Mouse (Mus musculus) testis, postnatal 10 days (tissue): ENCODE results near the gene Rtp3.

Experiments
- DNase-seq: peaks from one replicate; pipeline ENCODE4 v3.0.0; 2021; ENCODE audit warnings: low spot score

The Rtp3 gene

GRCm38 (mm10) chr9:110979411-110979810 is 11.0 kb downstream of the Rtp3 start:
- DNase-seq: no peak

- no peak for DNase-seq
Observed at GRCm38 (mm10) chr9:110965910-110966231, 24.5 kb downstream of the Rtp3 start.

GRCm38 (mm10) chr9:110965062-110965909 is 25.1 kb downstream of the Rtp3 start:
- DNase-seq: peak; percentile 54

GRCm38 (mm10) chr9:110963566-110964115 is 26.7 kb downstream of the Rtp3 start:
- DNase-seq: no peak

GRCm38 (mm10) chr9:110961386-110961785 is 29.0 kb downstream of the Rtp3 start:
- DNase-seq: no peak

- no peak for DNase-seq
Observed at GRCm38 (mm10) chr9:110960230-110961149, 29.9 kb downstream of the Rtp3 start.

DNA sequence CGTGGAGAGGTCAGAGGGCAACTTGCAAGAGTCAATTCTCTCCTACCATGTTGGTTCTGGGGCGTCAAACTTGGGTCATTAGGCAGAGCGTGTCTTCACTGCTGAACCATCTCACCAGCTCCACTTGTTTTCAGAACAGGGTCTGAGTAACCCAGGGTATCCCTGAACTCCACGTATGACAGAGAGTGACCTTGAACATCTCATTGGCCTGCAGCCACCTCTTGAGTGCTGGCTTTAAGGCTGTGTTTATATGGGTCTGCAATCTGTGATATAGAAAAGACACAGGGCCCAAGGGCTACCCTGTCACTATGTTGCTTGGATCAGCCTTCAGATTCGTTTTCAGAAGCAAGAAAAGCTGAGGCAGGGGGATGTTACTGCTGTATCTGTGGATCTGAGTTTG is 30.7 kb downstream of the Rtp3 start:
- no peak for DNase-seq

DNA sequence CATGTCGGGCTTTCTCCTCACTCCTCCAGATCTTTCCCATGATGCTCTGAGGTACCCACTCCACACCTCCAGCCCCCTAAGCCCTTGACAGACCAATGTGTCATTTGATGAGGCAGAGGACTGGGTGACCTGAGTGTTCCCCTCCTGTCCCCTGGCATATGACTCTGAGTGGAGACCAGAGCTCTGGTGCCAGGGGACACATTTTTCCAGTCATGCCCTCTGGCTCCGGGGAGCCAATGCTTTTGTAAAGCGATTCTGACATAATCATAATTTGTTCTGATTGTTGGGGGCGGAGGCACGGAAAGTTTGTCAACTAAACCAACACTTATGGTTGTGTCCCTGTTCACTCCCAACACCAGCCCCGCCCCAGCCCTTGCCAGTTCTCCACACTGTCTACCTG is 34.4 kb downstream of the Rtp3 start:
- no peak for DNase-seq

- DNase-seq: no peak
Observed at GRCm38 (mm10) chr9:110954681-110955445, 35.5 kb downstream of the Rtp3 start.

GRCm38 (mm10) chr9:110953550-110954461 is 36.6 kb downstream of the Rtp3 start:
- peak; percentile 87 for DNase-seq

- DNase-seq: no peak
Observed at GRCm38 (mm10) chr9:110952931-110953549, 37.3 kb downstream of the Rtp3 start.

GRCm38 (mm10) chr9:110952398-110952797 is 38.0 kb downstream of the Rtp3 start:
- DNase-seq: no peak

- DNase-seq: no peak
Observed at GRCm38 (mm10) chr9:110951866-110952265, 38.5 kb downstream of the Rtp3 start.

- no peak for DNase-seq
Observed at GRCm38 (mm10) chr9:110951397-110951796, 39.0 kb downstream of the Rtp3 start, which contains the start of gene Lrrc2. Lrrc2 (plus strand) TSS chr9:110951545.

DNA sequence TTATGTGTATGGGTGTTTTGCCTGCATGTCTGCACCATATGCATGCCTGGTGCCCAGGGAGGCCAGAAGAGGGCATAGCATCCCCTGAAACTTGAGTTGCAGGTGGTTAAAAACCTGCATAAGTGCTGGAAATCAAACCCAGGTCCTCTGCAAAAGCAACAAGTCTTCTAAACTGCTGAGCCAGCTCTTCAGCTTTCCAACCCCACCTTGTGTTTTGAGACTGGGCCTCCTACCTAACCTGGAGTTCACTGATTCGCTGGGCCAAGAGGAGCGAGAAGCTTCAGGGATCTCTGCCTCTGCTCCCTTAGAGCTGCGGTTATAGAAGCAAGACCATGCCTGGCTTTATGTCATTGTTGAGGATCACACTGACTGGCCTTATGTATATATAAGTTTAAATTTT is 40.3 kb downstream of the Rtp3 start:
- DNase-seq: no peak

DNA sequence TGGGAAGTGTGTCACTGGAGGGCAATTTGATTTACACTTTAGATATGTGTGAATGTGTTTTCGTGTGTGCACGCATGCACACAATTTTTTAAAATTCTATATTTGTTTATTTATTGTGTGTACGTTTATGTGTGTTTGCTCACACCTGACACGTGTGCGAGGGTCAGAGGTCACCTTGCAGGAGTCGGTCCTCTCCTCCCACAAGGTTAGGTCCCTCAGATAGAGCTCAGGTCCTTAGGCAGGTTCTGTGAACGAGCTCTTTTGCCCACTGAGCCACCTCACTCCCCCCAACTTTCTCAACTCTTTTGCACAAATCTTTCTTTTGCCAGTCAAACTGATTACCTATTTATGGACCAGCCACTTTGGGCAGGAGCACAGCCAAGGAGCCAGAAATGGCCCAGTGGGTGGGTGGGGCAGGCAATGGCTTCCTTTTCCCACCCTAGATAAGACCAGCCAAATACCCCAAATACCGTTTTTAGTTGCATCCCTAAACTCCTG is 41.5 kb downstream of the Rtp3 start:
- no peak for DNase-seq

DNA sequence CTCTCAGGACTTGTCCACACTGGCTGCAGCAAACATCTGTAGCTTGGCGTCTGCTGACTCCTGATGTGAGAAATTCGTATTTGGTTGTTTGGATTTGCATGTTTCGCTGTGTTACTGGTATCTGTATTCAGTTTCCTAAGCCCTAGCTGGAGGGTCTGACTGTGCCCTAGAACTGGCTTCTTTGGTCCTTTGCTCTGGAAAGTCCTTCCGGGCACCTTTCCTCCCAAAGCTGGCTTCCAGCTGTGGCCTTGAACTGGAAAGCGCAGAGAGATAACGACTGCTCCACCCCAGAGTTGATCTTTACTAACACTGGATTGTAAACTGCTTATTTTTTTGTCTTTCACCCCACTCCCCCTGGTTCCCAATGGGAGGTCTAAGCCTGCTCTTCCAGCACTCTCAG is 42.5 kb downstream of the Rtp3 start:
- no peak for DNase-seq

- no peak for DNase-seq
Observed at GRCm38 (mm10) chr9:110947261-110947661, 43.1 kb downstream of the Rtp3 start.

- DNase-seq: no peak
Observed at GRCm38 (mm10) chr9:110946548-110947044, 43.8 kb downstream of the Rtp3 start.

DNA sequence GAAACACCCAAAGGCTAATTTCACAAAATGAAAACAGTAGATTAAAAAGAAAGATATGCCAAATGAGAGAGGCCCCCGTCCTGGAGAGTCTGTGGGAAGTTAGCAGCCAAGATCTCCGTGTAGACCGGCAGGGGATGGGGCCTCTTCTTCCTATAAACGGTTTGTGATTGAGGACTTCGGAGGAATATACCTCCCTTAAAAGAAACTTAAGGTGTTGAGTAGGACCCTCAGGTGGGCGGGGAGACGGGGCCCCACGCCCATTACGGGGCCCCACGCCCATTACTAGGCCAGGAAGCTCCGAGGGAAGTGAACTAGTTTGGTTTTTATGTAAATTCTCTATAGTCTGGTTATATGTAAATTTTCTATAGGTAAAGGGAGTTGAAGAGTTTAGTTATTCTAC is 44.5 kb downstream of the Rtp3 start, which contains the start of gene Tdgf1:
Gene Tdgf1, minus strand, starts transcription at position 233 of the 400 bp plus-strand sequence.
- DNase-seq: no peak
